Mouse (Mus musculus): Measurements from ENCODE around the gene Epgn. TPM values are rescaled to one million over a fixed set of nuclear protein-coding genes. Genes with fewer than 3 reads are reported as not detected.

Gene Epgn
- total and polyA plus RNA-seq, 2 experiments from 2014 or later: 0.37 TPM; not detected in 1

DNA sequence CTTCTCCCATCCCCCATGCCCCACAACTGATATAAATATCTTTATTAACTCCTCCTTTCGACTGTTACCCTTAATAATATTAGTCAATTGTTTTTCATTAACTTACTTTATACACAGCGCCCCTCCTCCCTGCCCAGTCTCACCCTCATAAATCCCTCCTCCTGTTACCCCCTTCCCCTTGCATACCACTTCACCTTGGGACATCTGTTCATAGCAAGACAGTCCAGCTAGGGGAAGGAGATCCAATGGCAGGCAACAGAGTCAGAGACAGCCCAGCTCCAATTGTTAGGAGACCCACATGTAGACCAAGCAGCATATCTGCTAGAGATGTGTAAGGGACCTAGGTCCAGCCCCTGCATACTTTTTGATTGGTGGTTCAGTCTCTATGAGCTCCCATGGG, 11.7 kb downstream of the Epgn start:
- WGBS: 86% methylated on average over 2 of the region's 2 CpGs

DNA sequence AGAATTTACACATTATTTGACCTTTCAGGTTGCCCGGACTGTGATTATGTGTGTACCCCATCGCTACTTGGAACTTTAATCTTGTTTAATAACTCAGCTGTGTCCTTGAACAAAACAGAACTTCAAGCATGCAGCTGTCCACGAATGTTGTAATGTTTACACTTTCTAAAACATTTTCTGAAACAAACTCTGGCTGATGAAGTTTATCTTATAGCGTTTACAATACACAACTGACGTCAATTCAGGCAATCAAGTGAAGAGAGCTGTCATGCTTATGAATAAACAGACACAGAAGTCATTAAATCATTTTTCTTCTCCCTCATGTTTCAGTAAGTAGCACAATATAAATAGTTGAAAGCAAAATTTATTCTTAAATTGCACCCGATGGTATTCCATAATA, 20.7 kb downstream of the Epgn start:
- no peaks in the 10 kb centered on the region for H3K27me3 ChIP-seq (ENCODE audit: insufficient read depth, low read length)
- H3K4me2 ChIP-seq (ENCODE audit: low read depth, low read length): no peak overlapping the region
- no peaks in the 10 kb centered on the region for H3K9me3 ChIP-seq (ENCODE audit: low read length)
- H3K9ac ChIP-seq (replicated peaks; ENCODE audit: low read length): no peak overlapping the region
- TF ChIP-seq CTCF (IDR thresholded peaks at IDR 0.05; ENCODE audit: low read depth): no peak
- DNase-seq (ENCODE audit: low spot score) (no peak), ATAC-seq (no peak)
- 82% methylated on average over 6 of the region's 6 CpGs for WGBS
- H3K27ac ChIP-seq: no peak overlapping the region
- no peaks in the 10 kb centered on the region for H3K36me3 ChIP-seq (ENCODE audit: insufficient read depth, low read length)
- no peak overlapping the region for H3K4me3 ChIP-seq (ENCODE audit: low read length)
- H3K4me1 ChIP-seq (ENCODE audit: insufficient read depth, low read length): no peaks in the 10 kb centered on the region

More for the DNA sequence above, 11.7 kb downstream of the Epgn start:
- Histone ChIP-seq H3K27ac (no peak overlapping the region), H3K4me2 (ENCODE audit: low read depth, low read length) (no peak overlapping the region), H3K36me3 (ENCODE audit: insufficient read depth, low read length) (no peaks in the 10 kb centered on the region), H3K4me1 (ENCODE audit: insufficient read depth, low read length) (no peaks in the 10 kb centered on the region), H3K9ac (replicated peaks; ENCODE audit: low read length) (no peak overlapping the region), H3K4me3 (ENCODE audit: low read length) (no peak overlapping the region), H3K27me3 (ENCODE audit: insufficient read depth, low read length) (no peaks in the 10 kb centered on the region), H3K9me3 (ENCODE audit: low read length) (no peaks in the 10 kb centered on the region)
- TF ChIP-seq CTCF (IDR thresholded peaks at IDR 0.05; ENCODE audit: low read depth): no peak
- ATAC-seq (no peak), DNase-seq (ENCODE audit: low spot score) (no peak)

DNA sequence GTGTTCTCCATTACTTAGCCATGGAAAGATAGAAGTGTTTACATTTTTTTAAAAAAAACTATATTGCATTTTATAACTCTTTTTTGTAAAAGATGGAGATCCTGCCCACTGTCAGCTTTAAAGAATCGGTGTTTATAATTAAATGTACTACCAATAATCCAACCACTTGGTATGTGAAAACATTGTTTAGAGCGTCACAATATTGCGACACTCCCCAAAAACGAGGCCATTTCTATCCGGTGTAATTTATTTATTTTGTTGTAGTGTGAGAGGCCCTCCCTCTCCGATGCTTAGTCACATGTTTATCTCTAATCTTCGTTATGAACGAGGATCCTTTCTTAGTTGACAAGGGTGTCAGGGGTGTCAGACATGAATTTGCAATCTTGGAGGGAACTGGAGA, 21.1 kb downstream of the Epgn start:
- Histone ChIP-seq H3K27ac (no peak overlapping the region), H3K4me3 (ENCODE audit: low read length) (no peak overlapping the region), H3K27me3 (ENCODE audit: insufficient read depth, low read length) (no peaks in the 10 kb centered on the region), H3K9me3 (ENCODE audit: low read length) (no peaks in the 10 kb centered on the region), H3K4me2 (ENCODE audit: low read depth, low read length) (no peak overlapping the region), H3K4me1 (ENCODE audit: insufficient read depth, low read length) (no peaks in the 10 kb centered on the region), H3K36me3 (ENCODE audit: insufficient read depth, low read length) (no peaks in the 10 kb centered on the region), H3K9ac (replicated peaks; ENCODE audit: low read length) (no peak overlapping the region)
- DNase-seq (ENCODE audit: low spot score) (no peak), ATAC-seq (no peak)
- 91% methylated on average over 8 of the region's 8 CpGs for WGBS
- TF ChIP-seq CTCF (IDR thresholded peaks at IDR 0.05; ENCODE audit: low read depth): no peak

DNA sequence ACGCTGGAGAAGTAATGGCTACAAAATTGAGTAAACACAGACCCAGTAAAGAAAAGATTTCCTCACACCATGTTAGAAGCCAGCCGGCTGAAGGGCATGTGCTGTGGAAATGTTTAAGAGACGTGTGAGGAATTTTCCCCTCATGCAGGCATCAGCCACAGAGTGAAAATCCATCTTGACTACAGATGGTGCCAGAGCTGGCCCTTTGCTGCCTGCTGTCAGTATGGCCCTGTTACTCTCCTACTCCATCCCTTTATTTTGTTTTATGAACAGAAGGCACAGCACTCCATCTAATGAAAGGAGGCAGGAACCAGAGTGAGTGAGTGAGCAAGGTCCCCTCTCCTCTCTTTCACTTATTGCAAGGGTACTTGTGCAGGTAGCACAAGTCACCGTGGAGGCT, 45.1 kb downstream of the Epgn start:
- H3K9me3 ChIP-seq (ENCODE audit: low read length): no peaks in the 10 kb centered on the region
- H3K27ac ChIP-seq: no peak overlapping the region
- H3K27me3 ChIP-seq (ENCODE audit: insufficient read depth, low read length): peaks cover 11% of the 10 kb centered on the region
- no peak for TF ChIP-seq CTCF (IDR thresholded peaks at IDR 0.05; ENCODE audit: low read depth)
- H3K4me3 ChIP-seq (ENCODE audit: low read length): no peak overlapping the region
- H3K4me2 ChIP-seq (ENCODE audit: low read depth, low read length): no peak overlapping the region
- no peak overlapping the region for H3K9ac ChIP-seq (replicated peaks; ENCODE audit: low read length)
- no peaks in the 10 kb centered on the region for H3K36me3 ChIP-seq (ENCODE audit: insufficient read depth, low read length)
- no peaks in the 10 kb centered on the region for H3K4me1 ChIP-seq (ENCODE audit: insufficient read depth, low read length)
- WGBS: 74% methylated on average over 4 of the region's 4 CpGs
- ATAC-seq: no peak
- no peak for DNase-seq (ENCODE audit: low spot score)

DNA sequence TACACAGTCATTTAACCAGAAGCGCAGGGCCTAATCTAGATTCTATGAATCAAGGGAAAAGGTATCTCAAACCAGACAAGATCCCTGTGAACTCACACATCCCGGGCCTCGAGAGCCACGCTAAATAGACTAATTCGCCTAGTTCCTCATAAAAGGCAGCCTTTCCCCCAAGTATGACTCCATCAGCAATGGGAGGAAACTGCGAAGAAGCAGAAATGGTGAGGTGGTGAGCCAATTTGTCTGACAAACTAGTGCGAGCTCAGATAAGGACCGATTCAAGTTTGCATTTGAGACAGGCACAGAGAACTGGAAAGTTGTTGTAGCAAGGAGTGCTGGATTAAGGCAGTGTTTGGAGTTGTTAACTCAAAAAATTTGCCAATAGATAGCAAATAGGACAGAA, 46.4 kb downstream of the Epgn start:
- no peak for ATAC-seq
- no peak overlapping the region for H3K4me2 ChIP-seq (ENCODE audit: low read depth, low read length)
- WGBS: 88% methylated on average over 8 of the region's 8 CpGs

DNA sequence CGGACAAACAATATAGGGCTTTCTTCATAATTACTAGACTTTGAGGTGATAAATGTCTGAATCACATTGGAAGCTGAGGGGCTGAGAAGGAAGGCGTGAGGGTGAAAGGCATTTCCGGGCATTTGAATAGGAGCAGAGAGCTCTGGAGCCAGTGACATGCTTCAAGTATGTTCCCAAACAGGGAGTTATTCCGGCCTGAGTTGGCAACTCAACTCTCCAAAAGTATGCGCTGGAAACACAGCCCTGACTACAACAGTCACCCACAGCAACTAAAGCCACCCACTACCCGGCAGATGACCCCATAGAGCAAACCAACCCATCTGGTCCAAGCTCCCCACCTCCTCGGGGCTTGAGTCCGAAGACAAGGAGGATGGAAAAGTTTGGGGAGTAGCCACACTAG, 46.8 kb downstream of the Epgn start:
- Histone ChIP-seq H3K27ac (no peak overlapping the region), H3K36me3 (ENCODE audit: insufficient read depth, low read length) (no peaks in the 10 kb centered on the region), H3K9ac (replicated peaks; ENCODE audit: low read length) (no peak overlapping the region), H3K4me1 (ENCODE audit: insufficient read depth, low read length) (no peaks in the 10 kb centered on the region), H3K27me3 (ENCODE audit: insufficient read depth, low read length) (peaks cover 11% of the 10 kb centered on the region), H3K4me3 (ENCODE audit: low read length) (peak overlapping the region; percentile 30; the same call in 1 of the 2 replicates), H3K9me3 (ENCODE audit: low read length) (no peaks in the 10 kb centered on the region), H3K4me2 (ENCODE audit: low read depth, low read length) (peak overlapping the region; percentile 67)
- DNase-seq (ENCODE audit: low spot score) (no peak), ATAC-seq (no peak)
- WGBS: 41% methylated on average over 8 of the region's 8 CpGs
- no peak for TF ChIP-seq CTCF (IDR thresholded peaks at IDR 0.05; ENCODE audit: low read depth)

More for the DNA sequence above, 46.4 kb downstream of the Epgn start:
- Histone ChIP-seq H3K9me3 (ENCODE audit: low read length) (no peaks in the 10 kb centered on the region), H3K4me3 (ENCODE audit: low read length) (no peak overlapping the region), H3K4me1 (ENCODE audit: insufficient read depth, low read length) (no peaks in the 10 kb centered on the region), H3K27me3 (ENCODE audit: insufficient read depth, low read length) (peaks cover 11% of the 10 kb centered on the region), H3K27ac (no peak overlapping the region), H3K36me3 (ENCODE audit: insufficient read depth, low read length) (no peaks in the 10 kb centered on the region), H3K9ac (replicated peaks; ENCODE audit: low read length) (no peak overlapping the region)
- no peak for TF ChIP-seq CTCF (IDR thresholded peaks at IDR 0.05; ENCODE audit: low read depth)
- DNase-seq (ENCODE audit: low spot score): no peak

DNA sequence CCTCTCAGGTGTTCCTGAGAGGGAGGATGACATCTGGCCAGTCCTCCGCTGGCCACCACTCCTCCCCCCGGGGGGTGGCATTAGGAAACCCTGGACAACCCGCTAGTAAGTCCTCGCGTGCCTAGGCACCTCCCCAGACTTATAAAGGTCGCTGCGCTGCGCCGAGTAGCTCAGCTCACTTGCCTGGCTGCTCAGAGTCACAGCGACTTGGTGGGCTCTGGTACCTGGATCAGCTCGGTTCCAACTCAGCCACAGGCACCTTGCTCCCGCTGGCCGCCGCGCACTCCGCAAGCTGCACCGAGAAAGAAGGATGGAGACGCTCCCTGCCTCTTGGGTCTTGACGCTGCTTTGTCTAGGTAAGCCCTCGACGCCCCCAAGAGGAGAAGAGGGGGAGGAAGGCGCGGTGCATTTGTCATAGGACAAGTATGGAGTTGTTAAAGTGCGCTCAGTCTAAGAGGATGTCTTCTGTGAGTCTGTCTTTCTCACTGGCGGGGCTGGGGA, 47.2 kb downstream of the Epgn start, which contains the start of gene Ereg:
Ereg (plus strand) TSS at position 173 of the 501 bp plus-strand sequence.
- Histone ChIP-seq H3K4me3 (ENCODE audit: low read length) (peak within 1 kb of the TSS; percentile 30), H3K27ac (no peak within 1 kb of the TSS), H3K36me3 (ENCODE audit: insufficient read depth, low read length) (no peaks in the 10 kb centered on the region), H3K4me2 (ENCODE audit: low read depth, low read length) (peak within 1 kb of the TSS; percentile 67), H3K27me3 (ENCODE audit: insufficient read depth, low read length) (peaks cover 11% of the 10 kb centered on the region), H3K9me3 (ENCODE audit: low read length) (no peaks in the 10 kb centered on the region), H3K4me1 (ENCODE audit: insufficient read depth, low read length) (no peaks in the 10 kb centered on the region), H3K9ac (replicated peaks; ENCODE audit: low read length) (no peak within 1 kb of the TSS)
- ATAC-seq (no peak), DNase-seq (ENCODE audit: low spot score) (peak; percentile 12)
- TF ChIP-seq CTCF (IDR thresholded peaks at IDR 0.05; ENCODE audit: low read depth): no peak
- WGBS: 2% methylated on average over 25 of the region's 25 CpGs

All from hindbrain, postnatal 0 days (tissue).